7 mouse cellular contexts compared by ENCODE assay signal in the genomic region with DNA sequence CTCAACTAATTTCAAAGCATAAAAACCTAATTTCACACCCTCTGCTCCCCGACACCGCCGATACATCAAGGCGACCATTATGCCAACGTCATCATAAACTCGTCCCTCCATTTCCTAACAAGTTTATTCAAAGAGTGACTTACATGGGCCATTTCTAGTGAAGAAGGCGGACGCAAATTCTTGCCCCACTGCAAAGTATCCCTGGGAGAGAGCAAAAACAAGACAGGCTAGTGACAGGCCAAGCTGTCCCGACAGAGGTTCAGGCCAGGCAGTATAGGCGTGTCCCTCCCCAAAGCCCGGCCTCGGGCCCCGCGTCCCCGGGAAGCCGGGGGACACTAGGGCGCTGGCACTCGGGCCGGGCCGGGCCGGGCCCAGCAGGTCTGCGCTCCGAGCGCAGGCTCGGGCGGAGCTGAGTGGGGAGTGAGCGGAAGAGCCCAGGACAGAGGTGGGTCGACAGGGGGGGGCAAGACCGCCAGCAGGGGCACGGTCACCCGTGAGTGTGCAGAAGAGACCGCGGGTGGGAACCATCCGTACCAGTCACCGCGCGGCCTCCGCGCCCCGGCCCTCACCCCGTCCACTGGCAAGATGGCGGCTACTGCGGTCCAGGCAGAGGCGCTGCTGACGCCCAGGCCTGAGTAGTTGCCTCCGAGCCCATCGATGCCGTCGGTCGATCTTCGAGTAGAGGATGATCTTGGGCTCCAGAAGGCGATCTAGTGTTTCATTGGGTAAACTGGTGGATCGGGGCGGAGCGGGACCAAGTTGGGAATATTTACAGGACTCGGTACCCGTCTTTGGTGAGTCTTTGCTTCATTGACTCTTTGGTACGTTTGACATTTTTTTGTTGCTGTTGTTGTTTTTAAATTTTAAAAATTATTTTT. TPM values are rescaled to one million over a fixed set of nuclear protein-coding genes. Genes with fewer than 3 reads are reported as not detected.
DNase-seq lines count a peak whose midpoint lies in the region; ATAC-seq lines count a peak whose summit lies in the region.

A gene (minus strand): TSS at position 693 of the 878 bp plus-strand sequence.

- H3K27me3 ChIP-seq in intestine, embryonic 16.5 days (replicated peaks; ENCODE audit: control insufficient read depth, insufficient read depth, low read length): no peaks in the 10 kb centered on the region
- H3K27me3 ChIP-seq in limb, embryonic 10.5 days (ENCODE audit: low read depth, poor library complexity, severe bottlenecking): no peaks in the 10 kb centered on the region
- no peaks in the 10 kb centered on the region for H3K27me3 ChIP-seq in midbrain, embryonic 13.5 days

- H3K4me3 ChIP-seq in intestine, embryonic 16.5 days (ENCODE audit: low read length): peak within 1 kb of the TSS; percentile 88
- peak within 1 kb of the TSS; percentile 93 for H3K4me3 ChIP-seq in limb, embryonic 10.5 days
- peak within 1 kb of the TSS; percentile 90 for H3K4me3 ChIP-seq in midbrain, embryonic 13.5 days (replicated peaks)

- no peaks in the 10 kb centered on the region for H3K9me3 ChIP-seq in intestine, embryonic 16.5 days (ENCODE audit: control insufficient read depth, low read length)
- H3K9me3 ChIP-seq in limb, embryonic 10.5 days (replicated peaks): no peaks in the 10 kb centered on the region
- H3K9me3 ChIP-seq in midbrain, embryonic 13.5 days: no peaks in the 10 kb centered on the region

- WGBS in intestine, embryonic 16.5 days: under 1% methylated on average over 58 of the region's 58 CpGs
- WGBS in limb, embryonic 10.5 days: under 1% methylated on average over 58 of the region's 58 CpGs
- 1% methylated on average over 58 of the region's 58 CpGs for WGBS in midbrain, embryonic 13.5 days

- peaks cover 9% of the 10 kb centered on the region for H3K4me1 ChIP-seq in intestine, embryonic 16.5 days (ENCODE audit: control insufficient read depth, insufficient read depth, low read length)
- peaks cover 20% of the 10 kb centered on the region for H3K4me1 ChIP-seq in limb, embryonic 10.5 days
- peaks cover 31% of the 10 kb centered on the region for H3K4me1 ChIP-seq in midbrain, embryonic 13.5 days (replicated peaks)

- peak; percentile 99 for ATAC-seq in intestine, embryonic 16.5 days
- peak; percentile 97 for ATAC-seq in midbrain, embryonic 13.5 days

- DNase-seq in adrenal gland, postnatal 10 days: peak; percentile 95
- DNase-seq in embryo, embryonic 9.5 days (ENCODE audit: extremely low spot score): peak; percentile 91
- peak; percentile 73 to 93 for DNase-seq in gastrocnemius, postnatal 4 days (ENCODE audit: low spot score in 2 of 2)
- peak; percentile 96 for DNase-seq in limb, embryonic 10.5 days (ENCODE audit: low spot score)
- DNase-seq in spleen, adult 12 weeks (ENCODE audit: low spot score): peak; percentile 88

- peak within 1 kb of the TSS; percentile 97 for H3K9ac ChIP-seq in intestine, embryonic 16.5 days (ENCODE audit: low read depth, low read length)
- peak within 1 kb of the TSS; percentile 86 for H3K9ac ChIP-seq in midbrain, embryonic 13.5 days (replicated peaks)

- H3K4me2 ChIP-seq in intestine, embryonic 16.5 days (ENCODE audit: low read depth, low read length): peak within 1 kb of the TSS; percentile 85
- peak within 1 kb of the TSS; percentile 73 for H3K4me2 ChIP-seq in midbrain, embryonic 13.5 days (replicated peaks)

- H3K36me3 ChIP-seq in intestine, embryonic 16.5 days (ENCODE audit: control insufficient read depth, insufficient read depth, low read length): no peaks in the 10 kb centered on the region
- H3K36me3 ChIP-seq in limb, embryonic 10.5 days: peaks cover 9% of the 10 kb centered on the region
- peaks cover under 1% of the 10 kb centered on the region; the same call in 1 of the 2 replicates for H3K36me3 ChIP-seq in midbrain, embryonic 13.5 days

- peak within 1 kb of the TSS; percentile 85 for H3K27ac ChIP-seq in intestine, embryonic 16.5 days (ENCODE audit: low read length)
- H3K27ac ChIP-seq in limb, embryonic 10.5 days: peak within 1 kb of the TSS; percentile 98
- peak within 1 kb of the TSS; percentile 86 for H3K27ac ChIP-seq in midbrain, embryonic 13.5 days

RNA-seq across cellular contexts. Expression of the gene that starts here (rescaled TPM):
- 100 to 1,000 TPM; 121 to 128 TPM for total RNA-seq in adrenal gland, postnatal 10 days (2021)
- 100 to 1,000 TPM; 114 to 115 TPM for total RNA-seq in gastrocnemius, postnatal 4 days (2021)
- polyA plus RNA-seq in intestine, embryonic 16.5 days (2015; fragmentation: Nextera tagmentation; extraction: Ambion mirVana): 142 and 153 TPM in 2 replicates
- polyA plus RNA-seq in limb, embryonic 10.5 days (2016; fragmentation: Nextera tagmentation; extraction: Ambion mirVana): 169 and 179 TPM in 2 replicates
- polyA plus RNA-seq in midbrain, embryonic 13.5 days (2015; fragmentation: Nextera tagmentation; extraction: Ambion mirVana): 158 and 159 TPM in 2 replicates

Comparison
In these comparisons a context has a peak if more than half of its experiments do, and no peak if none do; other contexts are left out.
1. Peak in every context shown above with its lines: DNase-seq, ATAC-seq, H3K4me3 ChIP-seq and H3K27ac ChIP-seq.